Mouse (Mus musculus) CD8-positive naive resting alpha-beta T cell, adult 2 months (primary cell): Measurements from ENCODE around the gene Slbp.

Source experiments
- DNase-seq, 2 experiments: peaks; one replicate each; pipeline ENCODE4 v3.0.0; 2022; ENCODE audit warnings: low read depth in 2 of 2, low spot score in 2 of 2

Gene Slbp

GRCm38 (mm10) chr5:33651921-33652782 lies at the start of gene Slbp:
Gene Slbp (minus strand): TSS chr5:33652574.
- peak; percentile 85 to 89 for DNase-seq

GRCm38 (mm10) chr5:33701832-33702231 lies 49.5 kb upstream of the Slbp start:
- no peak for DNase-seq

GRCm38 (mm10) chr5:33700010-33700409 lies 47.6 kb upstream of the Slbp start:
- DNase-seq = no peak

GRCm38 (mm10) chr5:33698669-33699068 lies 46.3 kb upstream of the Slbp start:
- no peak for DNase-seq

GRCm38 (mm10) chr5:33697947-33698512 lies 45.7 kb upstream of the Slbp start:
- DNase-seq = no peak

GRCm38 (mm10) chr5:33697534-33697933 lies 45.2 kb upstream of the Slbp start:
- no peak for DNase-seq

- no peak for DNase-seq
Observed at GRCm38 (mm10) chr5:33696430-33696829, 44.1 kb upstream of the Slbp start.

GRCm38 (mm10) chr5:33695718-33696121 lies 43.3 kb upstream of the Slbp start:
- no peak for DNase-seq

GRCm38 (mm10) chr5:33694848-33695717 lies 42.7 kb upstream of the Slbp start:
- no peak for DNase-seq

- no peak for DNase-seq
Observed at GRCm38 (mm10) chr5:33694461-33694847, 42.1 kb upstream of the Slbp start.

- no peak for DNase-seq
Observed at GRCm38 (mm10) chr5:33692393-33692792, 40.0 kb upstream of the Slbp start.

- no peak for DNase-seq
Observed at GRCm38 (mm10) chr5:33689852-33690645, 37.7 kb upstream of the Slbp start.

GRCm38 (mm10) chr5:33689221-33689844 lies 37.0 kb upstream of the Slbp start:
- DNase-seq = no peak

GRCm38 (mm10) chr5:33688278-33689220 lies 36.2 kb upstream of the Slbp start:
- DNase-seq = no peak

- DNase-seq = no peak
Observed at GRCm38 (mm10) chr5:33687142-33687541, 34.8 kb upstream of the Slbp start.

- DNase-seq = no peak
Observed at GRCm38 (mm10) chr5:33684932-33685331, 32.6 kb upstream of the Slbp start.

- DNase-seq = no peak
Observed at GRCm38 (mm10) chr5:33683897-33684652, 31.7 kb upstream of the Slbp start.

- DNase-seq = no peak
Observed at GRCm38 (mm10) chr5:33682963-33683362, 30.6 kb upstream of the Slbp start.
